Mouse (Mus musculus) midbrain, embryonic 10.5 days (tissue): ENCODE data around the gene Vav3. TPM values are rescaled to one million over a fixed set of nuclear protein-coding genes. Genes with fewer than 3 reads are reported as not detected.

Source experiments
- DNase-seq: peaks from one replicate; pipeline ENCODE4 v3.0.0-alpha.2; 2017; ENCODE audit warnings: low spot score
- H3K27ac ChIP-seq: fragments of 300-500 bp; sonication (generic); replicated peaks from 2 replicates; pipeline ENCODE4 v1.5.1; 2016; ENCODE audit warnings: mild to moderate bottlenecking
- H3K27me3 ChIP-seq: fragments of 300-500 bp; sonication (generic); 2 replicates; pipeline ENCODE4 v1.6.1; 2016; ENCODE audit warnings: low read depth, mild to moderate bottlenecking; ENCODE audit not compliant: poor library complexity, severe bottlenecking
- H3K36me3 ChIP-seq: fragments of 300-500 bp; sonication (generic); 2 replicates; pipeline ENCODE4 v1.6.1; 2016; ENCODE audit warnings: mild to moderate bottlenecking, moderate library complexity
- H3K4me1 ChIP-seq: fragments of 300-500 bp; sonication (generic); 2 replicates; pipeline ENCODE4 v1.6.1; 2016
- H3K4me3 ChIP-seq: fragments of 300-500 bp; sonication (generic); 2 replicates; pipeline ENCODE4 v1.5.1; 2016; ENCODE audit warnings: mild to moderate bottlenecking, moderate library complexity
- H3K9me3 ChIP-seq: fragments of 300-500 bp; sonication (generic); replicated peaks from 2 replicates; pipeline ENCODE4 v1.6.1; 2016; ENCODE audit warnings: mild to moderate bottlenecking
- WGBS: fragments of 180-500 bp; shearing (Covaris S2); methylation state at CpG from one replicate; pipeline ENCODE4 v1.1.7; 2016; 5-methylcytosine and 5-hydroxymethylcytosine counted together
- polyA plus RNA-seq: library from polyadenylated mRNA; unstranded; fragments of >200 nt; fragmentation: Nextera tagmentation; extraction: Ambion mirVana; gene quantifications from 2 replicates; pipeline ENCODE4 v1.2.1, GENCODE M21; 2016

Vav3 gene
- polyA plus RNA-seq, 1 experiment from 2014 or later, result 8.4 TPM

- Histone ChIP-seq H3K4me1 (peaks cover 5% of the 10 kb centered on the region; the same call in 1 of the 2 replicates), H3K4me3 (no peak overlapping the region), H3K36me3 (no peaks in the 10 kb centered on the region), H3K9me3 (no peaks in the 10 kb centered on the region), H3K27me3 (no peaks in the 10 kb centered on the region), H3K27ac (no peak overlapping the region)
- 87% methylated on average over 5 of the region's 5 CpGs for WGBS
- DNase-seq, result no peak
Observed at GRCm38 (mm10) chr3:109361882-109362281, 21.4 kb downstream of the Vav3 start.

- no peak for DNase-seq
- WGBS, result 80% methylated on average over 3 of the region's 3 CpGs
- Histone ChIP-seq H3K27ac (no peak overlapping the region), H3K4me1 (peaks cover 5% of the 10 kb centered on the region; the same call in 1 of the 2 replicates), H3K9me3 (no peaks in the 10 kb centered on the region), H3K36me3 (no peaks in the 10 kb centered on the region), H3K4me3 (no peak overlapping the region), H3K27me3 (no peaks in the 10 kb centered on the region)
Observed at GRCm38 (mm10) chr3:109362310-109362709, 21.9 kb downstream of the Vav3 start.

DNA sequence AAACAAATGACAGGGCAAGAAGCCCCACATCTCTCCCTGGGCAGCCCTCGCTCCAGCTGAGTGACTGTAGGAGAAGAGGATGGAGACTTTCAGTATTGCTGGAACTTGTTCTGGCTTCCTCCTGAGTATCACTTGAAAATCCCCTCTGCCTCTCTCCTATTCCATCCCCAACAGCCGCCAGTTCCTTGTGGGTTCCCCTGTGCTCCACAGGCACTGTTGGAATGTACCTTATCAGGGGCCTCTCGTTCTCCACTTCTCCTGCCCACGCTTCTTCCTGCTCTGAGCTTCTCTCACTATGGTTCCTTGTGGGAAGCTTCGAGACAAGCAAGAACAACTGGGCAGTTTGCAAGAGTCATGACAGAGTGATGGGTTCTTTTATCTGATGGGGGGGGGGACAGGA lies 23.1 kb downstream of the Vav3 start:
- Histone ChIP-seq H3K36me3 (no peaks in the 10 kb centered on the region), H3K4me1 (peaks cover 5% of the 10 kb centered on the region; the same call in 1 of the 2 replicates), H3K9me3 (no peaks in the 10 kb centered on the region), H3K27me3 (no peaks in the 10 kb centered on the region), H3K27ac (no peak overlapping the region), H3K4me3 (no peak overlapping the region)
- DNase-seq, result no peak
- 84% methylated on average over 5 of the region's 5 CpGs for WGBS

- Histone ChIP-seq H3K4me1 (peaks cover 5% of the 10 kb centered on the region; the same call in 1 of the 2 replicates), H3K27me3 (no peaks in the 10 kb centered on the region), H3K9me3 (no peaks in the 10 kb centered on the region), H3K4me3 (no peak overlapping the region), H3K36me3 (no peaks in the 10 kb centered on the region), H3K27ac (no peak overlapping the region)
- DNase-seq, result no peak
- WGBS, result 92% methylated on average over 2 of the region's 2 CpGs
Observed at GRCm38 (mm10) chr3:109365875-109366274, 25.4 kb downstream of the Vav3 start.

GRCm38 (mm10) chr3:109366411-109366851 lies 26.0 kb downstream of the Vav3 start:
- Histone ChIP-seq H3K36me3 (no peaks in the 10 kb centered on the region), H3K27me3 (no peaks in the 10 kb centered on the region), H3K9me3 (no peaks in the 10 kb centered on the region), H3K4me1 (peaks cover 5% of the 10 kb centered on the region; the same call in 1 of the 2 replicates), H3K4me3 (no peak overlapping the region), H3K27ac (no peak overlapping the region)
- no peak for DNase-seq
- 78% methylated on average over 7 of the region's 7 CpGs for WGBS

- Histone ChIP-seq H3K27ac (no peak overlapping the region), H3K27me3 (no peaks in the 10 kb centered on the region), H3K36me3 (no peaks in the 10 kb centered on the region), H3K4me1 (peaks cover 5% of the 10 kb centered on the region; the same call in 1 of the 2 replicates), H3K9me3 (no peaks in the 10 kb centered on the region), H3K4me3 (no peak overlapping the region)
- no peak for DNase-seq
- 88% methylated on average over 9 of the region's 9 CpGs for WGBS
Observed at GRCm38 (mm10) chr3:109368383-109369289, 28.2 kb downstream of the Vav3 start.

- no CpG with 5 or more reads among the region's 1 CpGs for WGBS
- DNase-seq, result no peak
- Histone ChIP-seq H3K9me3 (no peaks in the 10 kb centered on the region), H3K27ac (no peak overlapping the region), H3K4me1 (0 out of 2 replicates have a peak, but pooled peaks cover under 1% of the 10 kb centered on the region), H3K4me3 (no peak overlapping the region), H3K27me3 (no peaks in the 10 kb centered on the region), H3K36me3 (no peaks in the 10 kb centered on the region)
Observed at GRCm38 (mm10) chr3:109371576-109371975, 31.1 kb downstream of the Vav3 start.

DNA sequence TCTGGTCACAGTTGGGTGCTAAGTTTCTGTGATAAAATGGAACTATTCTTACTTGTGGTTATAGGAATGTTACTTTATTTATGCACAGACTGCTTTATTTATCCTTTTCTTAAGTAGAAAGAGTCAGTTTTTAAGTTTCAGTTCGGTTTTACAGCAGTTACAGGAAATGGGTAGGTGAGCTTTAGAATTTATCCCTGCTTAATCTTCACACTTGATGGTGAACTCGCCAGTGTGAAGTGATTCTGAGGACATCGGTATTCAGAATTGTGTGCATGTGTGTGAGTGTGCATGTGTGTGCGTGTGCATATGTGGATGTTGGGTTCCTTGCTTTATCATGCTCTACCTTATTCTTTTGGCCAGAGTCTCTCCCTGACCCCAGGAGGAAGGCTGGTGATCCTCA lies 32.2 kb downstream of the Vav3 start:
- H3K9me3 ChIP-seq, result no peaks in the 10 kb centered on the region
- H3K36me3 ChIP-seq, result no peaks in the 10 kb centered on the region
- H3K27me3 ChIP-seq, result no peaks in the 10 kb centered on the region
- no peaks in the 10 kb centered on the region for H3K4me1 ChIP-seq
- 90% methylated on average over 4 of the region's 4 CpGs for WGBS
- H3K27ac ChIP-seq, result no peak overlapping the region
- no peak overlapping the region for H3K4me3 ChIP-seq
- no peak for DNase-seq

GRCm38 (mm10) chr3:109378278-109378677 lies 37.8 kb downstream of the Vav3 start:
- DNase-seq, result no peak
- no peaks in the 10 kb centered on the region for H3K36me3 ChIP-seq
- WGBS, result 78% methylated on average over 4 of the region's 4 CpGs
- H3K27ac ChIP-seq, result no peak overlapping the region
- H3K9me3 ChIP-seq, result no peaks in the 10 kb centered on the region
- no peak overlapping the region for H3K4me3 ChIP-seq
- H3K4me1 ChIP-seq, result no peaks in the 10 kb centered on the region
- H3K27me3 ChIP-seq, result no peaks in the 10 kb centered on the region

DNA sequence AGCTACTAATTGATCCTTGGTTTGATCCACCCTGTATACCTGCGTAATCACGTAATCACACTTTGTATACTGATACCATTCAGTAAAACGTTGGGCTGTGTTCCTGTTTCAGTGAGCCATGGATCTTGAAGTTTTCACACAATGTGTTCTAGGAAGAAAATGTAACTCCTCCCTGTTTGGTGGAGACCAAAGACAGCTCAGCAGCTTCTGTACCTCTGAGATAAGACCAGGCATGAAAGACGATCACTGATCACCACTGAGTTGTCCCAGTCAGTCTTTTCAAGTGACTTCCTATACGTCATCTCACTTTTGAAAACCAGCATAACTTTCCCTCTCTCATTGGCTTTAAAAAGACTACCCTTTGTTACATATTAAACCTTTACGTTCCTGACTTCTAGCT lies 38.2 kb downstream of the Vav3 start:
- H3K4me3 ChIP-seq, result no peak overlapping the region
- WGBS, result 81% methylated on average over 6 of the region's 6 CpGs
- H3K36me3 ChIP-seq, result no peaks in the 10 kb centered on the region
- no peaks in the 10 kb centered on the region for H3K4me1 ChIP-seq
- no peaks in the 10 kb centered on the region for H3K27me3 ChIP-seq
- no peak for DNase-seq
- H3K27ac ChIP-seq, result no peak overlapping the region
- no peaks in the 10 kb centered on the region for H3K9me3 ChIP-seq

GRCm38 (mm10) chr3:109388730-109389129 lies 48.3 kb downstream of the Vav3 start:
- Histone ChIP-seq H3K4me3 (no peak overlapping the region), H3K27me3 (no peaks in the 10 kb centered on the region), H3K9me3 (no peaks in the 10 kb centered on the region), H3K27ac (no peak overlapping the region), H3K4me1 (peaks cover 3% of the 10 kb centered on the region; the same call in 1 of the 2 replicates), H3K36me3 (no peaks in the 10 kb centered on the region)
- no peak for DNase-seq
- 94% methylated on average over 10 of the region's 10 CpGs for WGBS

DNA sequence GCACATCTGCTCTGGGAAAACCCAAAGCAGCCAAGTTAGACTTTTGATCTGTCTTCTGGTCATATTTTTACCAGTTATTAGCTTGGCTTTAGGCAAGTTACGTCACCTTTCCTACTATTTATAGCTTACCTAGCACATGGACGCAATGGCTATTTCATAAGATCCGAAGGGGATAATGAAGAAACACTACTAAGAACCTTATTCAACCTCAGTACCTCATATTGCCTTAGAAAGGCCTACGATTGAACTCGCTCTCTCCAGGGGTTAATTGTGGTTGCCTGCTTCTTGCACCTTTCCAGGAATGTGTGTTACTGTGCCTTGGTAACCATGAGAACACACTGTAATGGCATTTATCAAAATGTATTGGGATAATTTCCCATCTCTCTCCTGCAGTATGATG lies 61.1 kb downstream of the Vav3 start:
- no peaks in the 10 kb centered on the region for H3K4me1 ChIP-seq
- no peaks in the 10 kb centered on the region for H3K36me3 ChIP-seq
- H3K4me3 ChIP-seq, result no peak overlapping the region
- no peaks in the 10 kb centered on the region for H3K9me3 ChIP-seq
- DNase-seq, result no peak
- H3K27ac ChIP-seq, result no peak overlapping the region
- H3K27me3 ChIP-seq, result no peaks in the 10 kb centered on the region
- 92% methylated on average over 5 of the region's 5 CpGs for WGBS

DNA sequence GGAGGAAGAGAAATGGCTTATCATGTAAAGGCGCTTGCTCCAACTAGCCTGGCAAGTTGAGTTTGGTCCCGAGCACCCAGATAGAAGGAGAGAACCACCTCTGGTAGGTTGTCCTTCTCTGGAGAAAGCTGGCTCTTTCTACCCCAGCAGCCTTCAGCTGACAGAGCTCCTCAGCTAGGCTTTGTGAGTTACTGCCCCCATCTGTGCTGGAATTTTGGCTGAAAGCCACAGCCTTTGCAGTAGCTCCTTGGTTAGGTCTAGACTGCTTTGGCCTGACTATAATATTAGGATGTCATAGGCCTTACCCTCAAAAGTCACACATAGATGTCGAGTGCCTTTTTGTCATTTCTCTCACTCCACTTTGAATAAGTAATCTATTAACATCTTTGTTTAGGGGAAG lies 70.8 kb downstream of the Vav3 start:
- H3K36me3 ChIP-seq, result no peaks in the 10 kb centered on the region
- WGBS, result 88% methylated on average over 3 of the region's 3 CpGs

More for the DNA sequence above, 70.8 kb downstream of the Vav3 start:
- no peaks in the 10 kb centered on the region for H3K9me3 ChIP-seq
- no peak overlapping the region for H3K27ac ChIP-seq
- no peak for DNase-seq
- no peaks in the 10 kb centered on the region for H3K4me1 ChIP-seq
- no peaks in the 10 kb centered on the region for H3K27me3 ChIP-seq
- no peak overlapping the region for H3K4me3 ChIP-seq
